Mouse (Mus musculus): ENCODE data around the gene Hdlbp. TPM values are rescaled to one million over a fixed set of nuclear protein-coding genes. Genes with fewer than 3 reads are reported as not detected.

Hdlbp gene
- total and polyA plus RNA-seq, 3 experiments = 141 to 1,954 (median 271) TPM

DNA sequence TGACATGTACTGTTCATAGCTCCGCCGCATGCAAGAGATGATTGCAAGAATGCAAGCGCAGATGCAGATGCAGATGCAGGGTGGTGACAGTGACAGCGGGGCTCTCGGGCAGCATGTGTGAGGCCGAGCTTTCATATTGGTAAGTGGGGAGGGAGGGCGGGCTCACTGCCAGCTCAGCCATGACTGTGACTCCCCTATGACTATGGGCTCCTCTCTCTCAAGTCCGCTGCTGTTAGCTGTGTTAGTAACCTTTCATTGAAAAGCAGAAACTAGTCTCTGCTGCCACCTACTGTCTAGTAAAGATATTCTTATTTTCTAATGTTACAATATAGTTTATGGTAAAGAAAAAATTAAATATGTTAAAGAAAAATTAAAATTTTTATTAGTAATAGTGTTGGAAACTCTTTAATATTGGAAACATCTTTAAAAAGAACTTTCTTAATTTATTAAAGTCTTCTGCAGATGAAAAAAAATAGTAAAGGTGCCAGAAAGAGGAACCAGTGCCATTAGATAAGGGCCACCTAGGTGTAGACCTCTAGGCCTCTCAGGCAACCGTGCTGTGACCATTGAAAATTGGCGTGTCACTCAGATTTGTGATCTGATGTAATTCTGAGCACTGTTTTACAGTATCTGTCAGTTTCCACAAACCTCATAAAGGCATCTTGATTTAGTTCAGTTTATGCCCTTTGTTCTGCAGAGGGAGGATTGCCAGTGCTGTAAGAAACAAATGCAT, 28.5 kb upstream of the Hdlbp start:
- Histone ChIP-seq H3K79me2 (ENCODE audit: control insufficient read depth, insufficient read depth, low read length, poor library complexity) (peaks cover 1% of the 10 kb centered on the region; the same call in 1 of the 2 replicates), H3K9me3 (replicated peaks; ENCODE audit: insufficient read depth, low read length) (no peaks in the 10 kb centered on the region), H3K36me3 (ENCODE audit: control insufficient read depth in 1 of 2, insufficient read depth in 2 of 2, low read length in 2 of 2) (peaks cover 15 to 51% of the 10 kb centered on the region in 2 experiments), H3K27me3 (ENCODE audit: control insufficient read depth in 1 of 2, insufficient read depth in 2 of 2, low read length in 2 of 2) (no peaks in the 10 kb centered on the region), H3K4me3 (ENCODE audit: control insufficient read depth in 1 of 2, insufficient read depth in 1 of 2, low read depth in 2 of 2, low read length in 2 of 2) (no peak overlapping the region), H3K9ac (ENCODE audit: control insufficient read depth, low read depth, low read length, poor library complexity, severe bottlenecking) (no peak overlapping the region), H3K4me1 (ENCODE audit: control insufficient read depth in 1 of 2, insufficient read depth in 2 of 2, low read length in 2 of 2) (peaks cover 4 to 8% of the 10 kb centered on the region in 2 experiments), H3K27ac (ENCODE audit: control insufficient read depth, low read depth, low read length) (0 out of 2 replicates have a peak overlapping the region, but pooled peaks have one; percentile 32)
- peak; percentile 86 for DNase-seq (ENCODE audit: low read depth, low spot score)
- TF ChIP-seq USF2 (IDR thresholded peaks at IDR 0.05; ENCODE audit: borderline replicate concordance in 1 of 2, insufficient read depth in 1 of 2, low read depth in 1 of 2, low read length in 2 of 2) (no peak), ZNF384 (IDR thresholded peaks at IDR 0.05; ENCODE audit: low read depth, low read length) (peak; percentile 92), MAX (IDR thresholded peaks at IDR 0.05; ENCODE audit: low read length) (no peak), ETS1 (IDR thresholded peaks at IDR 0.05; ENCODE audit: low read depth, low read length) (peak; percentile 43; the same call in 1 of the 2 replicates), SMC3 (IDR thresholded peaks at IDR 0.05; ENCODE audit: low read depth, low read length) (peak; percentile 37), RAD21 (IDR thresholded peaks at IDR 0.05; ENCODE audit: low read depth, low read length) (peak; percentile 70), GATA1 (IDR thresholded peaks at IDR 0.05; ENCODE audit: low read depth, low read length) (peak; percentile 86), RCOR1 (IDR thresholded peaks at IDR 0.05; ENCODE audit: low read depth, low read length) (peak; percentile 81), MAZ (IDR thresholded peaks at IDR 0.05; ENCODE audit: low read depth, low read length) (no peak), EP300 (IDR thresholded peaks at IDR 0.05; ENCODE audit: low read depth in 1 of 2, low read length in 2 of 2) (peak; percentile 34 to 71; a peak in 3 of 4 replicates), ZC3H11A (IDR thresholded peaks at IDR 0.05; ENCODE audit: low read depth, low read length) (peak; percentile 16; the same call in 1 of the 2 replicates), CTCF (IDR thresholded peaks at IDR 0.05 in 2 of 3, conservative IDR thresholded peaks at IDR 0.05 in 1 of 3; ENCODE audit: control insufficient read depth in 1 of 3, insufficient read depth in 1 of 3, low read depth in 2 of 3, low read length in 3 of 3, poor library complexity in 1 of 3, severe bottlenecking in 1 of 3) (peak; percentile 6 to 59 (median 27); a peak in 2 of 6 replicates)

DNA sequence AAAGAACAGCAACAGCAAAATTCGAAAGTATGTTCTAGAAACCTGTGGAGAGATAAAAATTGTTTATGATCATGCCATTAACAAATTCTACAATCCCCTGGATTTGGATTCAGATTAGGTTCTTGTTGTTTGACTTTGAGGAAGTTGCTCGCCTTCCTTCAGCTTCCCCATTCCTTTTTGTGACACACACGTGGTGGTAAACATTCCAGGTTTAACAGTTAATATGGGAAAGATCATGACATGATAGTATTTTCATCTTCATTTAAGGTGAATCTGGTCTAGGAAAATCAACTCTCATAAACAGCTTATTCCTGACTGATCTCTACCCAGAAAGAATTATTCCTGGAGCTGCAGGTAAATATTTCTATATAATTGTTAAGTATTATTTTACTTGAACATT, 16.7 kb upstream of the Hdlbp start:
- Histone ChIP-seq H3K79me2 (ENCODE audit: control insufficient read depth, insufficient read depth, low read length, poor library complexity) (peaks cover 6% of the 10 kb centered on the region), H3K4me3 (ENCODE audit: control insufficient read depth in 1 of 2, insufficient read depth in 1 of 2, low read depth in 2 of 2, low read length in 2 of 2) (no peak overlapping the region), H3K27ac (ENCODE audit: control insufficient read depth, low read depth, low read length) (no peak overlapping the region), H3K27me3 (ENCODE audit: control insufficient read depth in 1 of 2, insufficient read depth in 2 of 2, low read length in 2 of 2) (no peaks in the 10 kb centered on the region), H3K36me3 (ENCODE audit: control insufficient read depth in 1 of 2, insufficient read depth in 2 of 2, low read length in 2 of 2) (peaks cover 7 to 62% of the 10 kb centered on the region in 2 experiments), H3K4me1 (ENCODE audit: control insufficient read depth in 1 of 2, insufficient read depth in 2 of 2, low read length in 2 of 2) (no peaks in the 10 kb centered on the region), H3K9ac (ENCODE audit: control insufficient read depth, low read depth, low read length, poor library complexity, severe bottlenecking) (no peak overlapping the region), H3K9me3 (replicated peaks; ENCODE audit: insufficient read depth, low read length) (no peaks in the 10 kb centered on the region)
- peak; percentile 48 for DNase-seq (ENCODE audit: low read depth, low spot score)
- TF ChIP-seq GATA1 (IDR thresholded peaks at IDR 0.05; ENCODE audit: low read depth, low read length) = no peak
- no peak for TF ChIP-seq TCF12 (IDR thresholded peaks at IDR 0.05; ENCODE audit: low read depth, low read length)
- no peak for TF ChIP-seq BHLHE40 (IDR thresholded peaks at IDR 0.05; ENCODE audit: borderline replicate concordance, low read depth, low read length)
- TF ChIP-seq MAZ (IDR thresholded peaks at IDR 0.05; ENCODE audit: low read depth, low read length) = no peak
- TF ChIP-seq MYC (IDR thresholded peaks at IDR 0.05; ENCODE audit: low read depth, low read length) = 0 out of 2 replicates have a peak, but pooled peaks have one; percentile 19
- no peak for TF ChIP-seq RAD21 (IDR thresholded peaks at IDR 0.05; ENCODE audit: low read depth, low read length)
- 0 out of 2 replicates have a peak, but pooled peaks have one; percentile 52 for TF ChIP-seq POLR2AphosphoS2 (IDR thresholded peaks at IDR 0.05; ENCODE audit: low read length)
- TF ChIP-seq MXI1 (IDR thresholded peaks at IDR 0.05; ENCODE audit: low read depth, low read length) = peak; percentile 51; the same call in 1 of the 2 replicates
